Mouse (Mus musculus) lung, postnatal 4 days (tissue): ENCODE results near the gene Rec8.

Experiments used
- DNase-seq, 2 experiments: peaks; one replicate each; pipeline ENCODE4 v3.0.0; 2021

Rec8 gene

GRCm38 (mm10) chr14:55617822-55618221 lies at the start of gene Rec8:
TSS of gene Rec8 (plus strand) at chr14:55618037.
- DNase-seq: peak; percentile 53 to 67

GRCm38 (mm10) chr14:55570588-55570987 lies 47.2 kb upstream of the Rec8 start:
- no peak for DNase-seq

GRCm38 (mm10) chr14:55571760-55572159 lies 46.1 kb upstream of the Rec8 start:
- DNase-seq: no peak

GRCm38 (mm10) chr14:55575302-55575701 lies 42.5 kb upstream of the Rec8 start, which contains the start of gene Fitm1:
TSS of gene Fitm1 (plus strand) at chr14:55575617.
- no peak for DNase-seq

- no peak for DNase-seq
These were observed 42.1 kb upstream of the Rec8 start for GRCm38 (mm10) chr14:55575711-55576110.

GRCm38 (mm10) chr14:55576376-55576775 lies 41.5 kb upstream of the Rec8 start:
- peak; percentile 70 to 85 for DNase-seq

GRCm38 (mm10) chr14:55577871-55578667 lies 39.8 kb upstream of the Rec8 start, which contains the start of gene Psme1:
TSS of gene Psme1 (plus strand) at chr14:55578123.
- peak; percentile 90 to 95 for DNase-seq

GRCm38 (mm10) chr14:55578668-55579269 lies 39.1 kb upstream of the Rec8 start:
- DNase-seq: peak; percentile 23 to 69

- DNase-seq: no peak
These were observed 38.0 kb upstream of the Rec8 start for GRCm38 (mm10) chr14:55579511-55580496.

- no peak for DNase-seq
These were observed 37.1 kb upstream of the Rec8 start for GRCm38 (mm10) chr14:55580731-55581130.

GRCm38 (mm10) chr14:55581981-55582681 lies 35.7 kb upstream of the Rec8 start:
- no peak for DNase-seq

- no peak for DNase-seq
These were observed 33.5 kb upstream of the Rec8 start for GRCm38 (mm10) chr14:55584303-55584701.

GRCm38 (mm10) chr14:55584702-55585565 lies 32.9 kb upstream of the Rec8 start, which contains the start of gene Emc9:
TSS of gene Emc9 (minus strand) at chr14:55585302.
- DNase-seq: peak; percentile 83 to 85

- DNase-seq: no peak
These were observed 32.3 kb upstream of the Rec8 start for GRCm38 (mm10) chr14:55585566-55585960.

GRCm38 (mm10) chr14:55586149-55586548 lies 31.7 kb upstream of the Rec8 start:
- DNase-seq: no peak

- no peak for DNase-seq
These were observed 28.6 kb upstream of the Rec8 start for GRCm38 (mm10) chr14:55589271-55589670.

GRCm38 (mm10) chr14:55589771-55590448 lies 27.9 kb upstream of the Rec8 start:
- DNase-seq: no peak

- peak; percentile 95 to 97 for DNase-seq
These were observed 27.0 kb upstream of the Rec8 start, which contains the start of gene Psme2 for GRCm38 (mm10) chr14:55590748-55591330. TSS of gene Psme2 (minus strand) at chr14:55591113.

- peak; percentile 95 to 97 for DNase-seq
These were observed 26.4 kb upstream of the Rec8 start, which contains the start of gene Rnf31 for GRCm38 (mm10) chr14:55591331-55591891. TSS of gene Rnf31 (plus strand) at chr14:55591708.

- DNase-seq: no peak
These were observed 25.6 kb upstream of the Rec8 start for GRCm38 (mm10) chr14:55592226-55592625.
